Mouse (Mus musculus): ENCODE data around the gene Grin3a. TPM values are rescaled to one million over a fixed set of nuclear protein-coding genes. Genes with fewer than 3 reads are reported as not detected.

Gene Grin3a
- polyA plus RNA-seq, 1 experiment from 2014 or later = 1.0 TPM

DNA sequence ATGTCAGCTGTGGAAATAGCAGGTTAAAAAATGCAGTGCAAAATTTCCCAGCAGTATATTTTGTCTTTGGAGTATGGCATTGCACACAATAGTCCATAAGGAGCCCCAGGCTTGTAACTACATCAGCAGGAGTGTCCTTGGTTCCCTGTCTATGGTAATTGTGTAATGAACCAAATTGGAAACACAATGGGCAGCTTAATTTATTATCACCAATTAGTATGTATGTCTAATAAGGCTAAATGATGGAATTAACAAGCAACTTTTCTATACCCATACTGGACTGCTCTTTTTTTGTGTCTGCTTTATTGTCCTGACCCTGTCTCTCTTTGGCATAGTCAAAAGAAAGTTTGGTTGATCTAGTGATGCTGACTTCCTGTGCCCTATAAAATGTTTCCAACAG is 38.8 kb downstream of the Grin3a start:
- Histone ChIP-seq H3K36me3 (ENCODE audit: control insufficient read depth, insufficient read depth, low read length) (no peaks in the 10 kb centered on the region), H3K27ac (ENCODE audit: low read depth) (no peak overlapping the region), H3K4me1 (replicated peaks; ENCODE audit: control insufficient read depth, insufficient read depth, low read length) (no peaks in the 10 kb centered on the region), H3K27me3 (replicated peaks; ENCODE audit: control insufficient read depth, insufficient read depth, low read length) (no peaks in the 10 kb centered on the region), H3K9ac (ENCODE audit: low read length) (no peak overlapping the region), H3K4me2 (ENCODE audit: low read length) (no peak overlapping the region), H3K4me3 (ENCODE audit: low read depth, low read length) (no peak overlapping the region), H3K9me3 (ENCODE audit: control insufficient read depth, low read length) (no peaks in the 10 kb centered on the region)
- DNase-seq (ENCODE audit: low spot score) (no peak), ATAC-seq (replicated peaks; ENCODE audit: low FRiP score, low TSS enrichment, low read depth) (no peak)

DNA sequence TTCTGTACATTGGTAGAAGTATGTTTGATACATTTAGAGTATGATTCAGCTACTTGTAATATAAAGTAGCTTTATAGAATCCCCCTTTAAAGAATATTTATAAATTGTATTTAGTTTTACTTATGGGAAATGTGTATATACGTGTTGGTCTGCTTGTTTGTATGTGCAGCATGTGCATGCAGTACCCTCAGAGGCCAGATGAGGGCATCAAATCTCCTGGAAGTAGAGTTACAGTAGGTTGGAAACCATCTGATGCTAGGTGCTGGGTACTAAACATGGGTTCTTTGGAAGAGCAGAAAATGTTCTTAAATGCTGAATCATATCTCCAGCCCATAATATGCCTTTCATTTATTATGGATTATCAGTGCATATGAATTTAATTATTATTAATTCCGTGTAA is 46.2 kb downstream of the Grin3a start:
- Histone ChIP-seq H3K4me3 (ENCODE audit: low read depth, low read length) (no peak overlapping the region), H3K9me3 (ENCODE audit: control insufficient read depth, low read length) (no peaks in the 10 kb centered on the region), H3K4me1 (replicated peaks; ENCODE audit: control insufficient read depth, insufficient read depth, low read length) (no peaks in the 10 kb centered on the region), H3K4me2 (ENCODE audit: low read length) (no peak overlapping the region), H3K27me3 (replicated peaks; ENCODE audit: control insufficient read depth, insufficient read depth, low read length) (no peaks in the 10 kb centered on the region), H3K27ac (ENCODE audit: low read depth) (no peak overlapping the region), H3K9ac (ENCODE audit: low read length) (no peak overlapping the region), H3K36me3 (ENCODE audit: control insufficient read depth, insufficient read depth, low read length) (no peaks in the 10 kb centered on the region)
- WGBS = 88% methylated on average over 2 of the region's 2 CpGs
- DNase-seq (ENCODE audit: low spot score) (no peak), ATAC-seq (replicated peaks; ENCODE audit: low FRiP score, low TSS enrichment, low read depth) (no peak)

GRCm38 (mm10) chr4:49788971-49789370 is 56.6 kb downstream of the Grin3a start:
- no peaks in the 10 kb centered on the region for H3K9me3 ChIP-seq (ENCODE audit: control insufficient read depth, low read length)
- no peaks in the 10 kb centered on the region for H3K36me3 ChIP-seq (ENCODE audit: control insufficient read depth, insufficient read depth, low read length)
- no peak overlapping the region for H3K27ac ChIP-seq (ENCODE audit: low read depth)
- no peak overlapping the region for H3K9ac ChIP-seq (ENCODE audit: low read length)
- ATAC-seq (replicated peaks; ENCODE audit: low FRiP score, low TSS enrichment, low read depth) = no peak
- H3K4me1 ChIP-seq (replicated peaks; ENCODE audit: control insufficient read depth, insufficient read depth, low read length) = no peaks in the 10 kb centered on the region
- DNase-seq (ENCODE audit: low spot score) = no peak
- H3K27me3 ChIP-seq (replicated peaks; ENCODE audit: control insufficient read depth, insufficient read depth, low read length) = no peaks in the 10 kb centered on the region
- no peak overlapping the region for H3K4me2 ChIP-seq (ENCODE audit: low read length)
- H3K4me3 ChIP-seq (ENCODE audit: low read depth, low read length) = no peak overlapping the region
- WGBS = 71% methylated on average over 2 of the region's 2 CpGs

GRCm38 (mm10) chr4:49742847-49743246 is 102.7 kb downstream of the Grin3a start:
- H3K4me1 ChIP-seq (replicated peaks; ENCODE audit: control insufficient read depth, insufficient read depth, low read length) = no peaks in the 10 kb centered on the region
- no peak for DNase-seq (ENCODE audit: low spot score)
- no peaks in the 10 kb centered on the region for H3K36me3 ChIP-seq (ENCODE audit: control insufficient read depth, insufficient read depth, low read length)
- no peaks in the 10 kb centered on the region for H3K9me3 ChIP-seq (ENCODE audit: control insufficient read depth, low read length)
- no peaks in the 10 kb centered on the region for H3K27me3 ChIP-seq (replicated peaks; ENCODE audit: control insufficient read depth, insufficient read depth, low read length)
- no peak for ATAC-seq (replicated peaks; ENCODE audit: low FRiP score, low TSS enrichment, low read depth)
- no peak overlapping the region for H3K27ac ChIP-seq (ENCODE audit: low read depth)
- no peak overlapping the region for H3K4me2 ChIP-seq (ENCODE audit: low read length)
- WGBS = 88% methylated on average over 5 of the region's 5 CpGs
- H3K9ac ChIP-seq (ENCODE audit: low read length) = no peak overlapping the region
- no peak overlapping the region for H3K4me3 ChIP-seq (ENCODE audit: low read depth, low read length)

- Histone ChIP-seq H3K9me3 (ENCODE audit: control insufficient read depth, low read length) (no peaks in the 10 kb centered on the region), H3K4me2 (ENCODE audit: low read length) (no peak overlapping the region), H3K4me3 (ENCODE audit: low read depth, low read length) (no peak overlapping the region), H3K4me1 (replicated peaks; ENCODE audit: control insufficient read depth, insufficient read depth, low read length) (no peaks in the 10 kb centered on the region), H3K9ac (ENCODE audit: low read length) (no peak overlapping the region), H3K36me3 (ENCODE audit: control insufficient read depth, insufficient read depth, low read length) (no peaks in the 10 kb centered on the region), H3K27ac (ENCODE audit: low read depth) (no peak overlapping the region), H3K27me3 (replicated peaks; ENCODE audit: control insufficient read depth, insufficient read depth, low read length) (no peaks in the 10 kb centered on the region)
- ATAC-seq (replicated peaks; ENCODE audit: low FRiP score, low TSS enrichment, low read depth) (no peak), DNase-seq (ENCODE audit: low spot score) (no peak)
- 97% methylated on average over 2 of the region's 2 CpGs for WGBS
Measured at GRCm38 (mm10) chr4:49741942-49742341, 103.6 kb downstream of the Grin3a start.

DNA sequence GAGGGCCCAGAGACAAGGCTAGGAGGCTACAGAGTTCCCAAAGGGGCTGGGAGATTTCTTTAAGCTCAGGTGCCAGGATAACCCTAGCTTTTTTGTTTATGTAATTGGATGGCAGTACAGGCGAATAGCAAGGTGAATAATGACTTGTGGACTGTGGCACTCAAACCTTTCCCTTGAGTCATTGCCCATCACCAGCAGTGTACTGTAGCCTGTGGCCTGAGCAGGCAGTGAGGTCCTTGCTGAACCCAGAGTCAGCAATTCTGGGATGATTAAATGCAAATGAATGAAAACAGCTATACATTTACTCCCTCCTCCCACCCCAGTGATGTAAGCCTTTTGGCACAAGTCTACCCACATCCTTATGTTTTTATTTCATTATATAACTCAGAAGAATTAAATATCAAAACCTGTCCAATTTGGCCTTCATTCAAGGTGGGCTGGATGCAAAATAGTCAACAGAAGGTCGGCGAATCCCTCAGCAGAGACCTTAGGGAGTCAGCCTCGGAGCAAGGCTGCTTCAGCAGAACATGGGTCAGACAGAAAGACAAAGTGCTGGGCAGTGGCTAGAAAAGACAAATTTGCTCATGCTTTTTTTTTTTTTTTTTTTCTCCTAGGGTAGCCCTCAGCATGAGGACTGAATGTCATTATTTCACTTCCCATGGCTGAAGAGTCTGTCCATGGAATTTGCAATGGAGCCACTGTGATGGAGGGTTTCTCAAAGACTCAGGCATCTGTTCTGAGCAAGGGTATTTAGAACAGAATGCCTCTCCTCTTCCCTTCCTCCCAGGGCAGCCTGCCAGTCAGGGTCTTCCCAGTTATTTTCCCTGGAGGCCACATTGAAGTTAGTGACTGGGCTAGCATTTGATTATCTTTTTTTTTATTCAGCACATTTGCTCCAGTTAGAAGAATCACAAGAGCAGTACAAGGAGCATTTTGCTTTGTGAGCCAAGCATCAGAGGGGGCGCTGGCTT is 104.5 kb downstream of the Grin3a start:
- no peaks in the 10 kb centered on the region for H3K4me1 ChIP-seq (replicated peaks; ENCODE audit: control insufficient read depth, insufficient read depth, low read length)
- no peak overlapping the region for H3K4me2 ChIP-seq (ENCODE audit: low read length)
- no peaks in the 10 kb centered on the region for H3K36me3 ChIP-seq (ENCODE audit: control insufficient read depth, insufficient read depth, low read length)
- H3K4me3 ChIP-seq (ENCODE audit: low read depth, low read length) = no peak overlapping the region
- WGBS = 79% methylated on average over 5 of the region's 5 CpGs
- H3K9ac ChIP-seq (ENCODE audit: low read length) = no peak overlapping the region
- H3K27me3 ChIP-seq (replicated peaks; ENCODE audit: control insufficient read depth, insufficient read depth, low read length) = no peaks in the 10 kb centered on the region
- H3K9me3 ChIP-seq (ENCODE audit: control insufficient read depth, low read length) = no peaks in the 10 kb centered on the region
- no peak overlapping the region for H3K27ac ChIP-seq (ENCODE audit: low read depth)
- ATAC-seq (replicated peaks; ENCODE audit: low FRiP score, low TSS enrichment, low read depth) (no peak), DNase-seq (ENCODE audit: low spot score) (no peak)

- Histone ChIP-seq H3K4me2 (ENCODE audit: low read length) (no peak overlapping the region), H3K4me3 (ENCODE audit: low read depth, low read length) (no peak overlapping the region), H3K4me1 (replicated peaks; ENCODE audit: control insufficient read depth, insufficient read depth, low read length) (no peaks in the 10 kb centered on the region), H3K9ac (ENCODE audit: low read length) (no peak overlapping the region), H3K9me3 (ENCODE audit: control insufficient read depth, low read length) (no peaks in the 10 kb centered on the region), H3K27ac (ENCODE audit: low read depth) (no peak overlapping the region), H3K27me3 (replicated peaks; ENCODE audit: control insufficient read depth, insufficient read depth, low read length) (no peaks in the 10 kb centered on the region), H3K36me3 (ENCODE audit: control insufficient read depth, insufficient read depth, low read length) (no peaks in the 10 kb centered on the region)
- ATAC-seq (replicated peaks; ENCODE audit: low FRiP score, low TSS enrichment, low read depth) (no peak), DNase-seq (ENCODE audit: low spot score) (no peak)
- 84% methylated on average over 1 of the region's 1 CpGs for WGBS
Measured at GRCm38 (mm10) chr4:49739561-49739960, 106.0 kb downstream of the Grin3a start.

DNA sequence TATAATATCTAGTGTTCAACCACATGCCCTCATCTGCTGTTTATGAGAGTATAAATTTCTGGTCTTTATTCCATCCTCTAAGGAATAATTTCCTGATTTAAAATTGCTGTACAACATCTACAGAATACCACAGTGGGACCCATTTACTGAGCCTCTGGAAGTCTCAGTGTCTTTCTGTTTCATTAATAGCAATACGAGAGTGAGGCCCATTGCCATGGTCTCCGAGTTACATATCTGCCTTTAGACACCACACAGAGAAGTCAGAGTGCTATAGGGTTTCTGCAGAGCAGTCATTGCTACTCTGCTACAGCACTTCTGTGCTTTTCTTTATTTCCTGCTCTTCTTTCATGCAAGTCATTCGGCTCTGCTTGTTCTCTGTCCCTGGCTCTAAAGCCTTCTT is 116.2 kb downstream of the Grin3a start:
- Histone ChIP-seq H3K27me3 (replicated peaks; ENCODE audit: control insufficient read depth, insufficient read depth, low read length) (no peaks in the 10 kb centered on the region), H3K9ac (ENCODE audit: low read length) (no peak overlapping the region), H3K4me3 (ENCODE audit: low read depth, low read length) (no peak overlapping the region), H3K4me2 (ENCODE audit: low read length) (no peak overlapping the region), H3K4me1 (replicated peaks; ENCODE audit: control insufficient read depth, insufficient read depth, low read length) (no peaks in the 10 kb centered on the region), H3K27ac (ENCODE audit: low read depth) (no peak overlapping the region), H3K9me3 (ENCODE audit: control insufficient read depth, low read length) (no peaks in the 10 kb centered on the region), H3K36me3 (ENCODE audit: control insufficient read depth, insufficient read depth, low read length) (no peaks in the 10 kb centered on the region)
- 72% methylated on average over 3 of the region's 3 CpGs for WGBS
- ATAC-seq (replicated peaks; ENCODE audit: low FRiP score, low TSS enrichment, low read depth) (no peak), DNase-seq (ENCODE audit: low spot score) (no peak)

DNA sequence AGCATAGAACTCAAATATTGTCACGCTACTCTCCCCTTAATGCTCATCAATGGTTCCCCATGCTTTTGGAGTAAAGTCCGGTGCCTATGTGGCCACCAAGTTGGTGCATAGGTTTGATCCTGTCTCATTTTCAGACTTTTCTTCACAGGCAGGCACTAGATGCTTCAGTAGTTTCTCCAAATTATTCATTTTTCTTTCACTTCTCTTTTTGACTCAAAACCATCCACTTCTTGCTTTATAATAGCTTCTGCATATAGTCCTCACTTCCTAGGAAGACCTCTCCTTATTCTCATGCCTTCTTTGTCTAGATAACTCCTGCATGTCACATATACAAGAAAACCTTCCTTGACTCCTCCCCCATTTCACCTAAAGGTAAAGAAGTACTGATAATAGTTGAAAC is 121.6 kb downstream of the Grin3a start:
- no peak for DNase-seq (ENCODE audit: low spot score)
- Histone ChIP-seq H3K27ac (ENCODE audit: low read depth) (no peak overlapping the region), H3K4me2 (ENCODE audit: low read length) (no peak overlapping the region), H3K36me3 (ENCODE audit: control insufficient read depth, insufficient read depth, low read length) (no peaks in the 10 kb centered on the region), H3K4me3 (ENCODE audit: low read depth, low read length) (no peak overlapping the region), H3K9ac (ENCODE audit: low read length) (no peak overlapping the region), H3K27me3 (replicated peaks; ENCODE audit: control insufficient read depth, insufficient read depth, low read length) (no peaks in the 10 kb centered on the region), H3K4me1 (replicated peaks; ENCODE audit: control insufficient read depth, insufficient read depth, low read length) (no peaks in the 10 kb centered on the region), H3K9me3 (ENCODE audit: control insufficient read depth, low read length) (no peaks in the 10 kb centered on the region)
- WGBS = 96% methylated on average over 2 of the region's 2 CpGs
- ATAC-seq (replicated peaks; ENCODE audit: low FRiP score, low TSS enrichment, low read depth) = no peak
